Mouse (Mus musculus) kidney, adult 2 months (tissue): ENCODE measurements at regions not wholly inside any gene's neighbourhood (a gene's known extent, or its start where the extent isn't known, plus 50 kb on each side); places are given as distances from the start of the nearest gene placed in this dataset.

Experiments used
- CTCF ChIP-seq: fragments of 200-500 bp; conservative IDR thresholded peaks from 2 replicates; pipeline ENCODE4 v1.5.1; 2011; ENCODE audit warnings: low read depth, mild to moderate bottlenecking, control low read depth, low read length, moderate library complexity, mixed read lengths; ENCODE audit not compliant: insufficient read depth, insufficient read length
- POLR2A ChIP-seq: fragments of 200-500 bp; IDR thresholded peaks from one replicate; pipeline ENCODE4 v1.6.1; 2011; ENCODE audit warnings: low read depth, low read length, control low read depth

DNA sequence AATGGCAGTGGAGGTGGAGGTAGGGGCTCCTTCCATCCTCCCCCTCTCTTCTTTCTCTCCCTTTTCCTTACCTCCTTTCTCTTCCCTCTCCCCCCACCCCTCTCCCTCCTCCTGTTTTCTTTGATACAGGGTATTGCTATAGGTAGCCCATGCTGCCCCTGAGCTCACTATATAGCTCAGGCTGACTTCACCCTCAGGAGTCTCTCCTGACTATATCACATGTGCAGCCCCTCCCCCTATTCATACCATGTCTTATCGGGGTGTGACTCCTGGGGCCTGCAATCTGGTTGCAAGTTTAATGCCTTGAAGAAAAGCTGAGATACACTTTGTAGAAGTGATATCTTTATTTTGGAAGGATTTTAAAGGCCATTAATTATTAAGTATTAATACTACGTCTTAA, 126.4 kb upstream of the Tgfbr2 start:
- TF ChIP-seq CTCF (no peak), POLR2A (no peak)
